Mouse (Mus musculus) hindbrain, embryonic 13.5 days (tissue): ENCODE measurements at regions not wholly inside any gene's neighbourhood (a gene's known extent, or its start where the extent isn't known, plus 50 kb on each side); places are given as distances from the start of the nearest gene placed in this dataset.

Experiments used
- ATAC-seq: fragments of 200-750 bp; cut with Nextera tagmentation; 2 replicates; pipeline ENCODE4 v1.8.0; 2017; ENCODE audit warnings: moderate TSS enrichment; ENCODE audit not compliant: low FRiP score
- H3K27ac ChIP-seq: fragments of 300-500 bp; sonication (generic); 2 replicates; pipeline ENCODE4 v1.5.1; 2015; ENCODE audit warnings: inconsistent platforms, mild to moderate bottlenecking, moderate library complexity
- H3K27me3 ChIP-seq: fragments of 300-500 bp; sonication (generic); 2 replicates; pipeline ENCODE4 v1.6.1; 2015; ENCODE audit warnings: mild to moderate bottlenecking, inconsistent platforms
- H3K36me3 ChIP-seq: fragments of 300-500 bp; sonication (generic); 2 replicates; pipeline ENCODE4 v1.6.1; 2015; ENCODE audit warnings: mild to moderate bottlenecking, inconsistent platforms
- H3K4me1 ChIP-seq: fragments of 300-500 bp; sonication (generic); replicated peaks from 2 replicates; pipeline ENCODE4 v1.6.1; 2015; ENCODE audit warnings: inconsistent platforms
- H3K4me2 ChIP-seq: fragments of 300-500 bp; sonication (generic); 2 replicates; pipeline ENCODE4 v1.6.1; 2015; ENCODE audit warnings: inconsistent platforms, mild to moderate bottlenecking, moderate library complexity
- H3K4me3 ChIP-seq: fragments of 300-500 bp; sonication (generic); 2 replicates; pipeline ENCODE4 v1.5.1; 2015; ENCODE audit warnings: mild to moderate bottlenecking, inconsistent platforms
- H3K9ac ChIP-seq: fragments of 300-500 bp; sonication (generic); 2 replicates; pipeline ENCODE4 v1.6.1; 2015; ENCODE audit warnings: mild to moderate bottlenecking, inconsistent platforms
- H3K9me3 ChIP-seq: fragments of 300-500 bp; sonication (generic); 2 replicates; pipeline ENCODE4 v1.6.1; 2016; ENCODE audit warnings: inconsistent platforms
- WGBS: fragments of 180-500 bp; shearing (Covaris S2); methylation state at CpG from one replicate; pipeline ENCODE4 v1.1.7; 2015; 5-methylcytosine and 5-hydroxymethylcytosine counted together

GRCm38 (mm10) chr12:51047116-51047515 is 300.7 kb upstream of the G2e3 start:
- H3K9ac ChIP-seq: no peak overlapping the region
- no peaks in the 10 kb centered on the region for H3K27me3 ChIP-seq
- ATAC-seq: no peak
- no peak overlapping the region for H3K27ac ChIP-seq
- WGBS: 47% methylated on average over 7 of the region's 7 CpGs
- peaks cover 3% of the 10 kb centered on the region; the same call in 1 of the 2 replicates for H3K4me1 ChIP-seq
- H3K9me3 ChIP-seq: no peaks in the 10 kb centered on the region
- no peak overlapping the region for H3K4me2 ChIP-seq
- H3K36me3 ChIP-seq: no peaks in the 10 kb centered on the region
- H3K4me3 ChIP-seq: no peak overlapping the region

GRCm38 (mm10) chr12:51045437-51045836 is 302.4 kb upstream of the G2e3 start:
- Histone ChIP-seq H3K36me3 (no peaks in the 10 kb centered on the region), H3K27me3 (no peaks in the 10 kb centered on the region), H3K9ac (no peak overlapping the region), H3K4me2 (no peak overlapping the region), H3K4me1 (peaks cover 3% of the 10 kb centered on the region; the same call in 1 of the 2 replicates), H3K4me3 (no peak overlapping the region), H3K9me3 (no peaks in the 10 kb centered on the region), H3K27ac (no peak overlapping the region)
- peak; percentile 21; the same call in 1 of the 2 replicates for ATAC-seq
- whole genome bisulfite sequencing: 36% methylated on average over 9 of the region's 9 CpGs

GRCm38 (mm10) chr12:51045020-51045419 is 302.8 kb upstream of the G2e3 start:
- no peaks in the 10 kb centered on the region for H3K36me3 ChIP-seq

GRCm38 (mm10) chr12:51032193-51032592 is 315.7 kb upstream of the G2e3 start:
- Histone ChIP-seq H3K4me2 (no peak overlapping the region), H3K27me3 (no peaks in the 10 kb centered on the region), H3K27ac (no peak overlapping the region), H3K4me3 (no peak overlapping the region), H3K36me3 (no peaks in the 10 kb centered on the region), H3K9me3 (no peaks in the 10 kb centered on the region), H3K9ac (no peak overlapping the region), H3K4me1 (peaks cover 8% of the 10 kb centered on the region)
- WGBS: 38% methylated on average over 2 of the region's 2 CpGs
- no peak for ATAC-seq

More at GRCm38 (mm10) chr12:51045020-51045419, 302.8 kb upstream of the G2e3 start:
- 23% methylated on average over 1 of the region's 1 CpGs for WGBS
- peaks cover 3% of the 10 kb centered on the region; the same call in 1 of the 2 replicates for H3K4me1 ChIP-seq
- no peaks in the 10 kb centered on the region for H3K9me3 ChIP-seq
- no peak overlapping the region for H3K9ac ChIP-seq
- no peak overlapping the region for H3K4me2 ChIP-seq
- no peaks in the 10 kb centered on the region for H3K27me3 ChIP-seq
- no peak overlapping the region for H3K27ac ChIP-seq
- no peak overlapping the region for H3K4me3 ChIP-seq
- ATAC-seq: no peak

- peak overlapping the region; percentile 25; the same call in 1 of the 2 replicates for H3K4me2 ChIP-seq
- WGBS: 20% methylated on average over 10 of the region's 10 CpGs
Measured at GRCm38 (mm10) chr12:51028601-51029174, 319.2 kb upstream of the G2e3 start.

GRCm38 (mm10) chr12:51026046-51026445 is 321.8 kb upstream of the G2e3 start:
- peaks cover 8% of the 10 kb centered on the region for H3K4me1 ChIP-seq
- ATAC-seq: no peak
- 94% methylated on average over 5 of the region's 5 CpGs for WGBS

More at GRCm38 (mm10) chr12:51028601-51029174, 319.2 kb upstream of the G2e3 start:
- no peaks in the 10 kb centered on the region for H3K36me3 ChIP-seq
- H3K27ac ChIP-seq: no peak overlapping the region
- ATAC-seq: peak; percentile 66
- no peak overlapping the region for H3K4me3 ChIP-seq
- peaks cover 8% of the 10 kb centered on the region for H3K4me1 ChIP-seq
- H3K9me3 ChIP-seq: no peaks in the 10 kb centered on the region
- H3K9ac ChIP-seq: no peak overlapping the region
- H3K27me3 ChIP-seq: 0 out of 2 replicates have a peak, but pooled peaks cover 3% of the 10 kb centered on the region

GRCm38 (mm10) chr12:51025531-51025930 is 322.3 kb upstream of the G2e3 start:
- WGBS: 81% methylated on average over 3 of the region's 3 CpGs
- H3K27ac ChIP-seq: no peak overlapping the region
- H3K36me3 ChIP-seq: no peaks in the 10 kb centered on the region
- no peak for ATAC-seq
- no peak overlapping the region for H3K4me3 ChIP-seq
- no peaks in the 10 kb centered on the region for H3K9me3 ChIP-seq
- H3K4me2 ChIP-seq: no peak overlapping the region
- no peak overlapping the region for H3K9ac ChIP-seq
- H3K27me3 ChIP-seq: 0 out of 2 replicates have a peak, but pooled peaks cover 3% of the 10 kb centered on the region
- H3K4me1 ChIP-seq: peaks cover 8% of the 10 kb centered on the region

More at GRCm38 (mm10) chr12:51026046-51026445, 321.8 kb upstream of the G2e3 start:
- no peak overlapping the region for H3K9ac ChIP-seq
- no peaks in the 10 kb centered on the region for H3K9me3 ChIP-seq
- H3K36me3 ChIP-seq: no peaks in the 10 kb centered on the region
- no peak overlapping the region for H3K4me3 ChIP-seq
- H3K27me3 ChIP-seq: 0 out of 2 replicates have a peak, but pooled peaks cover 3% of the 10 kb centered on the region
- no peak overlapping the region for H3K4me2 ChIP-seq
- no peak overlapping the region for H3K27ac ChIP-seq

- ATAC-seq: peak; percentile 72; the same call in 1 of the 2 replicates
- Histone ChIP-seq H3K27ac (no peak overlapping the region), H3K36me3 (no peaks in the 10 kb centered on the region), H3K4me1 (peaks cover 8% of the 10 kb centered on the region), H3K4me2 (no peak overlapping the region), H3K4me3 (no peak overlapping the region), H3K9ac (no peak overlapping the region), H3K27me3 (0 out of 2 replicates have a peak, but pooled peaks cover 3% of the 10 kb centered on the region), H3K9me3 (no peaks in the 10 kb centered on the region)
- WGBS: 87% methylated on average over 3 of the region's 3 CpGs
Measured at GRCm38 (mm10) chr12:51024057-51024743, 323.7 kb upstream of the G2e3 start.

GRCm38 (mm10) chr12:51018185-51018584 is 329.7 kb upstream of the G2e3 start:
- Histone ChIP-seq H3K36me3 (no peaks in the 10 kb centered on the region), H3K9ac (no peak overlapping the region), H3K27ac (no peak overlapping the region), H3K27me3 (0 out of 2 replicates have a peak, but pooled peaks cover 6% of the 10 kb centered on the region), H3K4me3 (no peak overlapping the region), H3K9me3 (no peaks in the 10 kb centered on the region), H3K4me2 (no peak overlapping the region), H3K4me1 (no peaks in the 10 kb centered on the region)
- ATAC-seq: no peak
- WGBS: 80% methylated on average over 5 of the region's 5 CpGs

GRCm38 (mm10) chr12:51016081-51016480 is 331.8 kb upstream of the G2e3 start:
- no peak overlapping the region for H3K9ac ChIP-seq
- no peak overlapping the region for H3K4me3 ChIP-seq
- H3K4me1 ChIP-seq: no peaks in the 10 kb centered on the region
- H3K27ac ChIP-seq: no peak overlapping the region
- no peak overlapping the region for H3K4me2 ChIP-seq
- no peaks in the 10 kb centered on the region for H3K36me3 ChIP-seq
- H3K27me3 ChIP-seq: 0 out of 2 replicates have a peak, but pooled peaks cover 6% of the 10 kb centered on the region
- WGBS: 95% methylated on average over 6 of the region's 6 CpGs
- ATAC-seq: no peak
- H3K9me3 ChIP-seq: no peaks in the 10 kb centered on the region

GRCm38 (mm10) chr12:51009644-51010043 is 338.2 kb upstream of the G2e3 start:
- no peak overlapping the region for H3K4me3 ChIP-seq
- H3K9ac ChIP-seq: no peak overlapping the region
- H3K27ac ChIP-seq: no peak overlapping the region
- peaks cover 4% of the 10 kb centered on the region; the same call in 1 of the 2 replicates for H3K9me3 ChIP-seq
- no peak overlapping the region for H3K4me2 ChIP-seq
- no peaks in the 10 kb centered on the region for H3K4me1 ChIP-seq
- H3K27me3 ChIP-seq: peaks cover 35% of the 10 kb centered on the region
- no peaks in the 10 kb centered on the region for H3K36me3 ChIP-seq
- ATAC-seq: no peak
- WGBS: 78% methylated on average over 4 of the region's 4 CpGs

GRCm38 (mm10) chr12:51001722-51002592 is 345.9 kb upstream of the G2e3 start:
- H3K4me1 ChIP-seq: peaks cover 42% of the 10 kb centered on the region
- no peak overlapping the region for H3K4me3 ChIP-seq
- peak overlapping the region; percentile 86 for H3K27ac ChIP-seq
- H3K27me3 ChIP-seq: peaks cover 57% of the 10 kb centered on the region
- 8% methylated on average over 12 of the region's 12 CpGs for WGBS
- H3K36me3 ChIP-seq: no peaks in the 10 kb centered on the region
- peak overlapping the region; percentile 3; the same call in 1 of the 2 replicates for H3K9ac ChIP-seq
- H3K9me3 ChIP-seq: no peaks in the 10 kb centered on the region; the same call in 1 of the 2 replicates
- ATAC-seq: peak; percentile 79
- H3K4me2 ChIP-seq: peak overlapping the region; percentile 37
